Mouse (Mus musculus) C2C12 (cell line): ENCODE measurements around the gene Mrrf. TPM values are rescaled to one million over a fixed set of nuclear protein-coding genes. Genes with fewer than 3 reads are reported as not detected.

Experiments
- H3K27me3 ChIP-seq: one replicate; pipeline ENCODE4 v1.6.1; 2011; ENCODE audit not compliant: control insufficient read depth, insufficient read depth, insufficient read length
- H3K36me3 ChIP-seq: one replicate; pipeline ENCODE4 v1.6.1; 2011; ENCODE audit not compliant: control insufficient read depth, insufficient read depth
- H3K4me3 ChIP-seq: one replicate; pipeline ENCODE4 v1.5.1; 2011; ENCODE audit warnings: mild to moderate bottlenecking, control low read depth; ENCODE audit not compliant: poor library complexity, insufficient read depth, severe bottlenecking
- H3K79me2 ChIP-seq: one replicate; pipeline ENCODE4 v1.6.1; 2011; ENCODE audit not compliant: control insufficient read depth, insufficient read depth
- H3K79me3 ChIP-seq: one replicate; pipeline ENCODE4 v1.6.1; 2011; ENCODE audit warnings: low read depth, control low read depth
- H3ac ChIP-seq: one replicate; pipeline ENCODE3; 2011; ENCODE audit warnings: low read depth; ENCODE audit not compliant: control insufficient read depth, insufficient read length
- CEBPB ChIP-seq: IDR thresholded peaks from one replicate; pipeline ENCODE4 v1.6.1; 2011; ENCODE audit warnings: low read depth, mild to moderate bottlenecking, control low read depth, moderate library complexity
- CTCF ChIP-seq: IDR thresholded peaks from one replicate; pipeline ENCODE4 v1.5.1; 2011; ENCODE audit not compliant: control insufficient read depth, insufficient read depth, insufficient read length
- FOSL1 ChIP-seq: IDR thresholded peaks from one replicate; pipeline ENCODE4 v1.8.0; 2011; ENCODE audit warnings: mild to moderate bottlenecking, low read length; ENCODE audit not compliant: poor library complexity, insufficient read depth, severe bottlenecking
- MAX ChIP-seq: IDR thresholded peaks from one replicate; pipeline ENCODE4 v1.6.1; 2011; ENCODE audit warnings: mild to moderate bottlenecking, control low read depth
- MYOD1 ChIP-seq: IDR thresholded peaks from one replicate; pipeline ENCODE4 v1.6.1; 2011; ENCODE audit warnings: low read depth; ENCODE audit not compliant: control insufficient read depth, insufficient read length
- MYOG ChIP-seq: IDR thresholded peaks from one replicate; pipeline ENCODE4 v1.6.1; 2011; ENCODE audit not compliant: control insufficient read depth, insufficient read length; ENCODE audit errors: extremely low read depth
- USF1 ChIP-seq: IDR thresholded peaks from one replicate; pipeline ENCODE4 v1.6.1; 2011; ENCODE audit warnings: low read depth, mild to moderate bottlenecking, control low read depth, moderate library complexity
- polyA plus RNA-seq: library from polyadenylated mRNA; unstranded; fragments of >200 nt; fragmentation: generic; extraction: Trizol; gene quantifications from one replicate; pipeline ENCODE4 v1.2.1, GENCODE M21; 2012; ENCODE audit warnings: missing spikeins

Gene Mrrf
- polyA plus RNA-seq, 1 experiment, result 25.4 TPM

GRCm38 (mm10) chr2:36097129-36097815 lies 38.9 kb upstream of the Mrrf start:
- H3K4me3 ChIP-seq, result no peak overlapping the region
- H3K79me2 ChIP-seq, result no peaks in the 10 kb centered on the region
- H3ac ChIP-seq, result no peak overlapping the region
- TF ChIP-seq USF1 (no peak), CTCF (no peak), MYOD1 (no peak), FOSL1 (no peak), CEBPB (no peak), MAX (no peak), MYOG (no peak)
- no peaks in the 10 kb centered on the region for H3K27me3 ChIP-seq
- H3K79me3 ChIP-seq, result no peaks in the 10 kb centered on the region
- peaks cover 19% of the 10 kb centered on the region for H3K36me3 ChIP-seq

GRCm38 (mm10) chr2:36098021-36098420 lies 38.2 kb upstream of the Mrrf start:
- H3K79me2 ChIP-seq, result no peaks in the 10 kb centered on the region
- H3K36me3 ChIP-seq, result peaks cover 13% of the 10 kb centered on the region
- TF ChIP-seq MAX (no peak), USF1 (no peak), FOSL1 (no peak), MYOG (no peak), CEBPB (no peak), MYOD1 (no peak), CTCF (no peak)
- no peak overlapping the region for H3ac ChIP-seq
- H3K4me3 ChIP-seq, result no peak overlapping the region
- no peaks in the 10 kb centered on the region for H3K27me3 ChIP-seq
- no peaks in the 10 kb centered on the region for H3K79me3 ChIP-seq

GRCm38 (mm10) chr2:36099739-36100138 lies 36.5 kb upstream of the Mrrf start:
- no peak for TF ChIP-seq CEBPB
- peak; percentile 46 for TF ChIP-seq FOSL1
- TF ChIP-seq MYOG, result no peak
- H3ac ChIP-seq, result no peak overlapping the region
- no peak overlapping the region for H3K4me3 ChIP-seq
- H3K27me3 ChIP-seq, result no peaks in the 10 kb centered on the region
- peaks cover 5% of the 10 kb centered on the region for H3K79me2 ChIP-seq
- peaks cover 3% of the 10 kb centered on the region for H3K36me3 ChIP-seq
- H3K79me3 ChIP-seq, result no peaks in the 10 kb centered on the region

GRCm38 (mm10) chr2:36101866-36102558 lies 34.2 kb upstream of the Mrrf start:
- no peak overlapping the region for H3ac ChIP-seq
- H3K27me3 ChIP-seq, result no peaks in the 10 kb centered on the region
- no peaks in the 10 kb centered on the region for H3K79me3 ChIP-seq
- TF ChIP-seq CEBPB (no peak), MYOD1 (no peak), FOSL1 (no peak)
- H3K79me2 ChIP-seq, result peaks cover 8% of the 10 kb centered on the region
- no peak overlapping the region for H3K4me3 ChIP-seq
- H3K36me3 ChIP-seq, result peaks cover 3% of the 10 kb centered on the region

GRCm38 (mm10) chr2:36102559-36102946 lies 33.6 kb upstream of the Mrrf start:
- Histone ChIP-seq H3K36me3 (peaks cover 3% of the 10 kb centered on the region), H3K79me2 (peaks cover 8% of the 10 kb centered on the region), H3K27me3 (no peaks in the 10 kb centered on the region), H3K4me3 (no peak overlapping the region), H3K79me3 (no peaks in the 10 kb centered on the region), H3ac (no peak overlapping the region)
- TF ChIP-seq MYOD1, result no peak
- no peak for TF ChIP-seq USF1

- Histone ChIP-seq H3K79me3 (no peaks in the 10 kb centered on the region), H3K4me3 (no peak overlapping the region), H3K36me3 (peaks cover 3% of the 10 kb centered on the region), H3K79me2 (peaks cover 8% of the 10 kb centered on the region), H3K27me3 (no peaks in the 10 kb centered on the region), H3ac (no peak overlapping the region)
- TF ChIP-seq CEBPB (no peak), CTCF (no peak), MAX (no peak), USF1 (no peak), MYOG (no peak), MYOD1 (no peak), FOSL1 (no peak)
Measured at GRCm38 (mm10) chr2:36103069-36103554, 33.1 kb upstream of the Mrrf start.
